Mouse (Mus musculus) erythroblast, embryonic 14.5 days (primary cell): ENCODE data around the gene Zfp445. TPM values are rescaled to one million over a fixed set of nuclear protein-coding genes. Genes with fewer than 3 reads are reported as not detected.
A peak's percentile ranks its signal among the peaks of the same experiment; 100 is the strongest.
"Not testable (repeated sequence)": the region's sequence is repeated elsewhere in the genome, so short reads cannot be mapped to it uniquely, and the experiment has no call there.

Source experiments
- H3K27me3 ChIP-seq: 2 replicates; pipeline ENCODE4 v1.6.1; 2012; ENCODE audit warnings: inconsistent platforms; ENCODE audit not compliant: control insufficient read depth
- H3K36me3 ChIP-seq: 2 replicates; pipeline ENCODE4 v1.6.1; 2012; ENCODE audit warnings: mild to moderate bottlenecking, inconsistent platforms; ENCODE audit not compliant: control insufficient read depth
- H3K4me1 ChIP-seq: 2 replicates; pipeline ENCODE4 v1.6.1; 2012; ENCODE audit warnings: inconsistent platforms; ENCODE audit not compliant: control insufficient read depth
- H3K4me3 ChIP-seq: replicated peaks from 2 replicates; pipeline ENCODE3; 2012; ENCODE audit warnings: moderate library complexity, mild to moderate bottlenecking, inconsistent platforms
- H3K9me3 ChIP-seq: 2 replicates; pipeline ENCODE4 v1.6.1; 2012; ENCODE audit warnings: low read length, inconsistent platforms, mixed read lengths; ENCODE audit not compliant: control insufficient read depth
- GATA1 ChIP-seq: IDR thresholded peaks from 2 replicates; pipeline ENCODE4 v1.6.1; 2012; ENCODE audit warnings: low read length, inconsistent platforms, mixed read lengths
- TAL1 ChIP-seq: IDR thresholded peaks from 3 replicates; pipeline ENCODE4 v1.6.1; 2012; ENCODE audit warnings: low read length, inconsistent platforms, mixed read lengths
- polyA plus RNA-seq: library from polyadenylated mRNA; stranded (reverse); fragments of >175 nt; gene quantifications from 2 replicates; pipeline ENCODE4 v1.2.3, GENCODE M21; 2012

Zfp445 gene
- polyA plus RNA-seq, 1 experiment: 0.46 TPM

DNA sequence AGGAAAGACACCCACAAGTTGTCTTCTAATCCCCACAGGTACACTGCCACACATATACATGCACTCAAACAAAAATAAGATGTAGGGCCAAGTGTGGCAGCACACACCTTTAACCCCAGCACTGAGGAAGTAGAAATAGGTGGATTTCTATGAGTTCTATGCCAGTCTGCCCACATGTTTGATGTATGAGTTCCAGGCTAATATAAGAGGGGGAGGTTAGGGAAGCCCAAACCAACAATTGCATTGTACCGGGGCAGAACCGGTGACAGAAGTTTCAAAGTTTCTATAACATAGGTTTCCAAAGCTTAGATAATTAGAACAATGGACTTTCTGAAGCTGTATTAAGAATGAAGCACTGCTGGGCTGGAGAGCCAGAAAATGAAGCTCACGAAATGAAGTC lies 958 bp downstream of the Zfp445 start:
- peak overlapping the region; percentile 76 for H3K4me3 ChIP-seq
- peaks cover 39% of the 10 kb centered on the region for H3K9me3 ChIP-seq
- H3K4me1 ChIP-seq: peaks cover 26% of the 10 kb centered on the region
- no peak for TF ChIP-seq GATA1
- no peak for TF ChIP-seq TAL1
- H3K27me3 ChIP-seq: peaks cover 1% of the 10 kb centered on the region; the same call in 1 of the 2 replicates
- H3K36me3 ChIP-seq: peaks cover 38% of the 10 kb centered on the region

DNA sequence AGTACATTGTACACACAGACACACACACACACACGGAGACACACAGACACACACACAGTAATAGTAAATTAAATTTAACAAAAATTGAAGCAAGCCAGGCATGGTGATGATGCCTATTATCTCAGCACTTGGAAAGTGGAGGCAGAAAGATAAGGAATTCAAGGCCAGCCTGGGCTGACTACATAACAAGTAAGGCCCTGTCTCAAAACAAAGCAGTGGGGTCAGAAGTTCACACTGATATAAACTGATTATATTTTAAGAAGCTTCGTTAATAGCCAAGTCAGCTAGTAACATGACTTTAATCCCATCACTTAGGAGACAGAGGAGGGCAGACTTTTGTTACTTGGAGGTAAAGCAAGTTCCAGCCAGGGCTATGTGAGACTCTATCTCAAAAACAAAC lies 2.1 kb downstream of the Zfp445 start:
- no peak for TF ChIP-seq GATA1
- no peak for TF ChIP-seq TAL1
- peaks cover 49% of the 10 kb centered on the region for H3K36me3 ChIP-seq
- no peak overlapping the region for H3K4me3 ChIP-seq
- H3K9me3 ChIP-seq: peaks cover 47% of the 10 kb centered on the region
- peaks cover 26% of the 10 kb centered on the region for H3K4me1 ChIP-seq
- no peaks in the 10 kb centered on the region; the same call in 1 of the 2 replicates for H3K27me3 ChIP-seq

DNA sequence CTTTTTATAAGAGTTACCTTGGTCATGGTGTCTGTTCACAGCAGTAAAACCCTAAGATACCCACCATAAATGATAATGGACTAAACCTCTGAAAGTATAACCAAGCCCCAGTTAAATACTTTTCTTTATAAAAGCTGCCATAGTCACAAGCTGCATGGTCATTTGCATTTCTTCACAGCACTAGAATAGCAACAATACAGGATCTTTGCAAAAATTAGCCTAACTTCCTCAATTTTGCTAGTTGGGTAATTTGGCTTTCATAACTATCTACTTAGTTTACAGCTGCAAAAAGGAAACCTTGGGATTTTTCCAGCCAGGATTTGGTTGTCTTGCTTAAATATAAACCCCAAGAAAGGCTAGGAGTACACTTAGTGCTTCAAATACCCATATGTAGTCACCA lies 5.1 kb downstream of the Zfp445 start:
- peaks cover 18% of the 10 kb centered on the region for H3K4me1 ChIP-seq
- no peak for TF ChIP-seq TAL1
- no peak for TF ChIP-seq GATA1
- H3K9me3 ChIP-seq: peaks cover 58% of the 10 kb centered on the region
- no peak overlapping the region for H3K4me3 ChIP-seq
- H3K27me3 ChIP-seq: no peaks in the 10 kb centered on the region; the same call in 1 of the 2 replicates
- H3K36me3 ChIP-seq: peaks cover 78% of the 10 kb centered on the region

DNA sequence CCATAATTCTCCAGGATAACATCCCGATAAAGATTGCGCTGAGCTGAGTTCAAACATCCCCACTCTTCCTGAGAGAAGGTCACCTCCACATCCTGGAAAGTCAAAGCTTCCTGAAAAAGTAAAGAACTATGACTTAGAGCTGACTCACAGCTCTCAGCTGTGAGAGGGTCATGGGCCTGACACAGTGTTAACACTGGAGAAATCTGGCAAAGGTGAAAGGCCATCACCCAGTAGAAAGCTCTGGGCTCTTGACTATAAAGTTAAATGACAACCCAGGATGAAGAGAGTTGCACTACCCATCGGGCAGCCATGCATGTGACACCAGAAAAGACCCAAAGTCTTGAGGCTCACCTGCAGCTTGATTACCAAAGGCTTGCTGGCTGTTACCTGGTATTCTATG lies 9.1 kb downstream of the Zfp445 start:
- TF ChIP-seq GATA1 (no peak), TAL1 (no peak)
- peaks cover 96% of the 10 kb centered on the region for H3K36me3 ChIP-seq
- H3K9me3 ChIP-seq: peaks cover 82% of the 10 kb centered on the region
- H3K27me3 ChIP-seq: no peaks in the 10 kb centered on the region; the same call in 1 of the 2 replicates
- no peak overlapping the region for H3K4me3 ChIP-seq
- no peaks in the 10 kb centered on the region for H3K4me1 ChIP-seq

DNA sequence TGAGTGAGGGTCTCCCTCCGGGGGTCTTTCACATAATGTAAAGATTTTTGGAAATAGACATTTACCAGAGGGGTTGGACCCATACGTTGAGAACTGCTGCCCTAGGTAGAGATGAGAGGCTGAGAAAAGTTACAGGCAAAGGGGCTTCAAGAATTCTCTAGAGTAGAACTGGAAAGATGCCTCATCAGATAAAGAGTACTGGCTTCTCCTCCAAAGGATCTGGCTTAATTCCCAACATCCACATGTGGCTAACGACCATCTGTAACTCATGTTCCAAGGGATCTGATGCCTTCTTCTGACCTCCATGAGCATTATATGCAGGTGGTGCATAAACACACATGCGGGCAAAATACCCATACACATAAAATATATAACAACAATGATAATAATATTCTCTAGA lies 10.2 kb downstream of the Zfp445 start:
- Histone ChIP-seq H3K4me3 (no peak overlapping the region), H3K27me3 (no peaks in the 10 kb centered on the region; the same call in 1 of the 2 replicates), H3K9me3 (peaks cover 72% of the 10 kb centered on the region), H3K36me3 (peaks cover 95% of the 10 kb centered on the region), H3K4me1 (no peaks in the 10 kb centered on the region)
- TF ChIP-seq GATA1 (no peak), TAL1 (no peak)

DNA sequence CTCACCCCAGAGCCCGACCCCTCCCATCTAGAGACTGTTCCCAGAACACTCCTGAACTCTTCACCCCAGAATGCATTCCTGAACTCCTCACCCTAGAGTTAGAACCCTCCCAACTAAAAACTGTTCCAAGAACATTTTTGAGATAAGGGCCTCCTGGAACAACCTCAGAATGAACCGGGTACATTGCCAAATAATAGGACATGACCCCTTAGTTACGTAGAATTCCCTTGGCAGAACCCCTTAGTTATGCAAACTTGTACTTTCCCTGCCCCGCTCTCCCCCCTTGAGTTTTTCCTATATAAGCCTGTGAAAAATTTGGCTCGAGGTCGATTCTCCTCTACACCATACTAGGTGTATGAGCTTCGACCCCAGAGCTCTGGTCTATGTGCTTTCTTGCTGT lies 10.7 kb downstream of the Zfp445 start:
- not testable (repeated sequence) for H3K4me1 ChIP-seq, H3K27me3 ChIP-seq, H3K4me3 ChIP-seq
- Histone ChIP-seq H3K36me3 (peaks cover 95% of the 10 kb centered on the region), H3K9me3 (peaks cover 71% of the 10 kb centered on the region)

DNA sequence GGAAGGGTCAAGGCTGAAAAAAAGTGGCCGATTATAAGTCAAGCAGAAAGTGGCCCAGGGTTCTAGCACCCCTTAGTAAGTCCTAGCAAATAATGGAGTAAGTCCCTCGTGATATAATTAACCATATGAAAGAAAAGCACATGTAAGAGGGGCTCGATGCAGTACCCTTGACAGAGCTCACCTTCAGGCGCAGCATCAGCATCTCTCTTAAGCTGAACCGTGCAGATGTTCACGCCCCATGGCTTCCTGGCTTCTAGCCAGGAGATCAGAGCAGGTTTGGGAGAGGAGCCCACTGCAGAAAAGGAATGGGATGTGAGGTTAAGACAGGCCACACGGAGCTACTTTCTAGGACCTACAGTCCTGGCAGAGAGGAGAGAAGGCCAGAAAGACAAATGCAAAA lies 11.3 kb downstream of the Zfp445 start:
- Histone ChIP-seq H3K4me1 (no peaks in the 10 kb centered on the region), H3K36me3 (peaks cover 93% of the 10 kb centered on the region), H3K27me3 (no peaks in the 10 kb centered on the region; the same call in 1 of the 2 replicates), H3K4me3 (no peak overlapping the region), H3K9me3 (peaks cover 68% of the 10 kb centered on the region)
- TF ChIP-seq TAL1: no peak
- no peak for TF ChIP-seq GATA1

DNA sequence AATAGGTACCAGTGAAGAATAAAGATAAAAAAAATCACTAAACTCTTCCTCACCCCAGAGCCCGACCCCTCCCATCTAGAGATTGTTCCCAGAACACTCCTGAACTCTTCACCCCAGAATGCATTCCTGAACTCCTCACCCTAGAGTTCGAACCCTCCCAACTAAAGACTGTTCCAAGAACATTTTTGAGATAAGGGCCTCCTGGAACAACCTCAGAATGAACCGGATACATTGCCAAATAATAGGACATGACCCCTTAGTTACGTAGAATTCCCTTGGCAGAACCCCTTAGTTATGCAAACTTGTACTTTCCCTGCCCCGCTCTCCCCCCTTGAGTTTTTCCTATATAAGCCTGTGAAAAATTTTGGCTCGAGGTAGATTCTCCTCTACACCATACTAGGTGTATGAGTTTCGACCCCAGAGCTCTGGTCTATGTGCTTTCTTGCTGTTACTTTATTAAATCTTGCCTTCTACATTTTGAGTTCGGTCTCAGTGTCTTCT lies 17.9 kb downstream of the Zfp445 start:
- not testable (repeated sequence) for H3K27me3 ChIP-seq, H3K4me1 ChIP-seq, H3K4me3 ChIP-seq
- Histone ChIP-seq H3K9me3 (peaks cover 25% of the 10 kb centered on the region), H3K36me3 (peaks cover 36% of the 10 kb centered on the region)

DNA sequence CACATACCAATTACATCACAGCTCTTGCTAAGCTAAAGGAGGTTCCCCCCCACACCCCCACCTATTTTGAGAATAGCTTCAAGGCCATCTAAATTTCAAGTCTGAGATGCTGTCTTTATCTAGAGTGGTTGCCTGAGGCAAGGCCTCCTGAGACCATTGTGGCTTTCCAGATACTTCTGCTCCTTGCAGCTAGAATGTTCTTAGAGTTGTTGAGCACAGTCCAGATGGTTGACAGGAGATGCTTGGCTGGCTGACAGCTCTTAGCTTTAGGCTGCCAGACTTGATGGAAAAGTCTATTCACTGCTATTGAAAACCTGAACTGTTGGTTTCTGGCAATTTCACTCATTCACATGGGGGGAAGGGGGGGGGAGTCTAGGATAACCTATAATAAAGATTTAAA lies 19.6 kb downstream of the Zfp445 start:
- Histone ChIP-seq H3K36me3 (peaks cover 19% of the 10 kb centered on the region), H3K9me3 (peaks cover 13% of the 10 kb centered on the region), H3K4me1 (no peaks in the 10 kb centered on the region), H3K27me3 (no peaks in the 10 kb centered on the region), H3K4me3 (no peak overlapping the region)
- TF ChIP-seq GATA1: no peak
- no peak for TF ChIP-seq TAL1

DNA sequence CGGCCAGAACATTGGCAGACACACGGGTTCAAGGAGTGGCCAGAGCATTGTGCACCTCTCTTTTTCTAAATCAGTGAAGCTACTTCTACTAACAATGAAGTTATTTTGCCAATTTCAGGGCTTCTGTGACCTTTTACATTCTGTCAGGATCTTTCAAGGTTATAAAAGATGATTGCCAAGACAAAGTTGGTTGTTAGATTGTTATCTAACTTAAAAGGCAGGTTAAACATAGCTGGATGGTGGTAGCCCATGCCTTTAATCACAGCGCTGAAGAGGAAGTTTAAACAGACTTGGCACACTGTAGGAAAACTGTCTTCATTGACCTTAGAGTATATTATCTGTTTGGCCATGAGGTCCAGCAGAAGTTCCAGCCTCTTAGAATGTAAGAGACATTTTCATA lies 20.2 kb downstream of the Zfp445 start:
- no peak for TF ChIP-seq GATA1
- no peak for TF ChIP-seq TAL1
- Histone ChIP-seq H3K9me3 (peaks cover 12% of the 10 kb centered on the region), H3K36me3 (peaks cover 14% of the 10 kb centered on the region), H3K27me3 (no peaks in the 10 kb centered on the region), H3K4me1 (no peaks in the 10 kb centered on the region), H3K4me3 (no peak overlapping the region)
